Mouse (Mus musculus) cerebellum, adult 11-12 months (tissue): ENCODE results near the gene Skint6.
"Not testable (repeated sequence)": the region's sequence is repeated elsewhere in the genome, so short reads cannot be mapped to it uniquely, and the experiment has no call there.

ENCODE experiments used
- DNase-seq: peaks from one replicate; pipeline ENCODE4 v3.0.0; 2022

Skint6 gene

DNA sequence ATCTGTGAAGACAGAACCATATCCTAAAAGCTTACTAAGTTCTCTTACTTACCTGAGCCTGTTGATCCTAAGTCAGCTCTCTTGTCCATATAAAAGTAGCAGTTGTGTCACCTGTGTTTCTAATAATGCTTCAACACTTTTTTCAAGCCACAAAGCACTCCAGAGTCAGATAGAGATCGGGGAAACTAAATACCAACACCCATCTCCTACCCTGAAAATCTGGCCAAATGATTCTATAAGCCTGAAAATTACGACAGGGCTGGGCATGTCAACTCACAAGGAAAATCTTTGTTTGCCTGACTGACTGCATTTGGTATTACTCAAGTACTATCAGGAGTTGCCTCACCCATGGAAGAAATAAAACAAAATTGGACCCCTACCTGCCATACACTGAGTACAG lies at the start of gene Skint6:
Skint6 (minus strand) TSS at position 101 of the 400 bp plus-strand sequence.
- DNase-seq, result no peak

- no peak for DNase-seq
Measured at GRCm38 (mm10) chr4:113320911-113321310, 34.1 kb upstream of the Skint6 start.

DNA sequence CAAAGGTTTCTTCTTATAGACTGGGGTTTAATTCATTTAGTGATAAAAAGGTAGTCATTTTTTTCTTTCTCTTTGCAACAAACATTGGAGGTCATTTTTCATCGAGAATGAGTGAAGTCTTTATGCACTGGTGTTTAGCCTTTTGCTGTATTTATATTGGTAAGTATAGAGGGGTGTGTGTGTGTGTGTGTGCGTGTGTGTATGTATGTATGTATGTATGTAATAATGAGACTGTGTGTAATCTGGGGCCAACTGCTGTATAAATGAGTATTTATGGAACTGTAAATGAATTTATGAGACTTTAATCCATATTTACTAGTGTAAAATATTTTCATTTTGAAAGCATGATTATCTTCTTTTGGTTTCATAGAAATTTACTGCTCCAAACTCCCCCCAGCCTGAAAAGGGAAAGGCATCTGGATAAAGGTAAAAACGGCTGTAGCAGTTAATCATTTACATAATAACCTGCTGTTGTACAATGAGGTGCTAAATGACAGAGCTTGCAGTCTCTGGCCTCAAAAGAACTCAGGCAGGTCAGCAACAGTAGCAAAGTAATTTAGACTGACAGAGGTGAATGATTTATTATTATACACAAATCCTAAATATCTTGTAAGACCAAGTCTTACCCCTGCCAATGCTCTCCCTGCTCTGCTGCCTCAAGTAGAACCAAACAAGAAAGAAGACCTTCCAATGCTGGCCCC lies 15.2 kb upstream of the Skint6 start:
- no peak for DNase-seq

- no peak for DNase-seq
Measured at GRCm38 (mm10) chr4:113263363-113264060, 23.3 kb downstream of the Skint6 start.

GRCm38 (mm10) chr4:113245808-113246207 lies 41.0 kb downstream of the Skint6 start:
- no peak for DNase-seq

DNA sequence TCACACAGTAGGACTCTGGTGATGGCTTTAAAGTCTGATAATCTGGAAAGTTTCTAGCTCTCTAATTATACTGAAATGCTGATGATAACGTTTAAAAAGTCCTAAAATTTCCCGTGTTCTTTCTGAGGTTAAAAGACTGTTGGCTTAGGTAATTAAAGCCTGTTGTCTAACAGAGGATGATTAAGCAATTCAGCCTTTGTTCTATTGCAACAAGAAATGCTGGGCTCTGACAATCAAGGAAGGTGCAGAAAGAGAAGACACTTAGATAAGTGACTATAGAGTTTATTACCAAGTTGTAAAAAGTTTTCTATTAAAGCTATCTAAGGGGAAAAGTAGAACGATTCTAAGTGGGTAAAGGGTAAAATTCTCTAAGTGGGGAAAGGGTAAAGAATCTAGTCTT lies 219.2 kb downstream of the Skint6 start:
- DNase-seq, result no peak

GRCm38 (mm10) chr4:112979160-112979559 lies 307.6 kb downstream of the Skint6 start:
- DNase-seq, result not testable (repeated sequence)

GRCm38 (mm10) chr4:112790646-112791045 lies 496.1 kb downstream of the Skint6 start:
- no peak for DNase-seq

DNA sequence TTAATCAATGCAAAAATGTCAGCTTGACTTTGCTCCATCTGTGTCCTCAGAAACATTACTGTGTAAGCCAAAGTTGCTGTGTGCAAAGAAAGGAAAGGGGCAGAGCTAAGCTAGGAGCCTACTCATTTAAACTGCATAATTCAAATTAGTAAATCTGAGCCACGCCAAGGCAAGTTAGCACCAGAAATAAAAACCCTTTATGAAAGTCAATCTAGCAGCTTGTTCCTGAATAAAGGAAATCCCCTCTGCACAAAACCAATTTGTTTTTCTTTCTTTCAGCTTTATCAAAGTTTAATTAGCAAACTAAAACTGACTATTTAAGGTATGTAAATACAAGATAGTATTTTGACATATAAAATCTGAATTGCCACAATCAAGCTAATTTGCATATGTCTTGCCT lies 512.0 kb downstream of the Skint6 start, which contains the start of gene Skint10:
Skint10 (minus strand) TSS at position 101 of the 400 bp plus-strand sequence.
- DNase-seq, result no peak
